Mouse (Mus musculus) kidney, adult 10 weeks (tissue): ENCODE data around the gene Slc30a7. TPM values are rescaled to one million over a fixed set of nuclear protein-coding genes. Genes with fewer than 3 reads are reported as not detected.

Experiments used
- polyA plus RNA-seq: library from polyadenylated mRNA; stranded (reverse); fragments of 350-450 nt; fragmentation: Illumina TruSeq; extraction: RNeasy Lipid Tissue Mini Kit (QIAGEN cat#74804); gene quantifications from one replicate; pipeline ENCODE4 v1.2.3, GENCODE M21; 2014; ENCODE audit warnings: low read depth, low replicate concordance

Gene Slc30a7
- polyA plus RNA-seq: 24.3 TPM

GRCm38 (mm10) chr3:116006978-116007940 is at the start of gene Slc30a7, which contains the start of gene Extl2:
Slc30a7 (minus strand) TSS chr3:116007406.
Extl2 (plus strand) TSS chr3:116007462.

Other genes with a start within 250 kb of the Slc30a7 start
- gene Dph5, start 119.6 kb downstream of the Slc30a7 start, polyA plus RNA-seq: 9.4 TPM
- gene Extl2, start 56 bp upstream of the Slc30a7 start, polyA plus RNA-seq: 36.3 TPM
- gene Vcam1, start 122.3 kb upstream of the Slc30a7 start, polyA plus RNA-seq: 21.1 TPM
- gene Gpr88, start 246.1 kb upstream of the Slc30a7 start, polyA plus RNA-seq: 0.57 TPM